Mouse (Mus musculus) embryonic facial prominence, embryonic 15.5 days (tissue): Measurements from ENCODE around the gene Chuk. TPM values are rescaled to one million over a fixed set of nuclear protein-coding genes. Genes with fewer than 3 reads are reported as not detected.

Experiments
- ATAC-seq: fragments of 200-750 bp; cut with Nextera tagmentation; 2 replicates; pipeline ENCODE4 v1.8.0; 2017; ENCODE audit warnings: low read depth, moderate TSS enrichment; ENCODE audit not compliant: insufficient number of reproducible peaks, low FRiP score, low TSS enrichment
- H3K27ac ChIP-seq: fragments of 300-500 bp; sonication (generic); replicated peaks from 2 replicates; pipeline ENCODE4 v1.5.1; 2015; ENCODE audit warnings: mild to moderate bottlenecking, inconsistent platforms
- H3K27me3 ChIP-seq: fragments of 300-500 bp; sonication (generic); 2 replicates; pipeline ENCODE4 v1.6.1; 2015; ENCODE audit warnings: inconsistent platforms
- H3K36me3 ChIP-seq: fragments of 300-500 bp; sonication (generic); 2 replicates; pipeline ENCODE4 v1.6.1; 2015; ENCODE audit warnings: mild to moderate bottlenecking, inconsistent platforms
- H3K4me1 ChIP-seq: fragments of 300-500 bp; sonication (generic); 2 replicates; pipeline ENCODE4 v1.6.1; 2015; ENCODE audit warnings: inconsistent platforms
- H3K4me2 ChIP-seq: fragments of 300-500 bp; sonication (generic); replicated peaks from 2 replicates; pipeline ENCODE4 v1.6.1; 2015; ENCODE audit warnings: mild to moderate bottlenecking, inconsistent platforms
- H3K4me3 ChIP-seq: fragments of 300-500 bp; sonication (generic); replicated peaks from 2 replicates; pipeline ENCODE4 v1.5.1; 2015; ENCODE audit warnings: mild to moderate bottlenecking, inconsistent platforms
- H3K9ac ChIP-seq: fragments of 300-500 bp; sonication (generic); 2 replicates; pipeline ENCODE4 v1.6.1; 2015; ENCODE audit warnings: inconsistent platforms
- H3K9me3 ChIP-seq: fragments of 300-500 bp; sonication (generic); replicated peaks from 2 replicates; pipeline ENCODE4 v1.6.1; 2016; ENCODE audit warnings: inconsistent platforms
- WGBS: fragments of 180-500 bp; shearing (Covaris S2); methylation state at CpG from one replicate; pipeline ENCODE4 v1.1.7; 2015; 5-methylcytosine and 5-hydroxymethylcytosine counted together
- polyA plus RNA-seq: library from polyadenylated mRNA; unstranded; fragments of >200 nt; fragmentation: Nextera tagmentation; extraction: Ambion mirVana; gene quantifications from 2 replicates; pipeline ENCODE4 v1.2.1, GENCODE M21; 2015

Gene Chuk
- polyA plus RNA-seq, 1 experiment from 2014 or later = 41.5 TPM

DNA sequence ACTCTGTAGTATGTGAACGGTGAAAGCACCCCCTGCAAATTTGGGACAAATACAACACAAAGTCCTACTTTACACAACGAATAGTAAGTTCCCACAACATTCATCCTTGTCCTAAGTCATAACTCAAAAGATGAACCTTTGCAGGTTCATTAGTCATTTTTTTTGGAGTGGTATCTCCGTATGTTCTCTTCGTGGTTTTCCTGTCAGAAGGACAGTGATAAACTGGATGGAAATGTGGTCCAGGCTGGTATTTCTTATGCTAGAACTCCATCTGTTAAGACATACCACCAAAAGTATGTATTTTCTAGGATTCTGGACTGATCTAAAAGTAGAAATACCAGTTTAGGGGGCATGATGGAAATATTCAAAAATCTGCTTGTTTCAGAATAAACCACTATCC, 39.0 kb downstream of the Chuk start:
- Histone ChIP-seq H3K4me1 (peaks cover 18% of the 10 kb centered on the region), H3K9ac (0 out of 2 replicates have a peak overlapping the region, but pooled peaks have one; percentile 77), H3K27me3 (no peaks in the 10 kb centered on the region), H3K27ac (no peak overlapping the region), H3K4me2 (peak overlapping the region; percentile 77), H3K9me3 (no peaks in the 10 kb centered on the region), H3K36me3 (peaks cover 11% of the 10 kb centered on the region; the same call in 1 of the 2 replicates), H3K4me3 (peak overlapping the region; percentile 78)
- WGBS = 77% methylated on average over 4 of the region's 4 CpGs
- no peak for ATAC-seq

- Histone ChIP-seq H3K27ac (no peak overlapping the region), H3K4me3 (no peak overlapping the region), H3K36me3 (peaks cover 12% of the 10 kb centered on the region), H3K4me2 (0 out of 2 replicates have a peak overlapping the region, but pooled peaks have one; percentile 3), H3K9me3 (no peaks in the 10 kb centered on the region), H3K27me3 (no peaks in the 10 kb centered on the region), H3K4me1 (peaks cover 18% of the 10 kb centered on the region), H3K9ac (no peak overlapping the region)
- ATAC-seq = no peak
- 62% methylated on average over 9 of the region's 9 CpGs for WGBS
These were observed 39.8 kb downstream of the Chuk start for GRCm38 (mm10) chr19:44067323-44068049.

- no peak for ATAC-seq
- Histone ChIP-seq H3K4me3 (no peak overlapping the region), H3K9ac (no peak overlapping the region), H3K27ac (no peak overlapping the region), H3K9me3 (no peaks in the 10 kb centered on the region), H3K27me3 (no peaks in the 10 kb centered on the region), H3K36me3 (peaks cover 23% of the 10 kb centered on the region), H3K4me1 (peaks cover 7% of the 10 kb centered on the region; the same call in 1 of the 2 replicates), H3K4me2 (no peak overlapping the region)
- 97% methylated on average over 2 of the region's 2 CpGs for WGBS
These were observed 42.5 kb downstream of the Chuk start for GRCm38 (mm10) chr19:44064734-44065133.

GRCm38 (mm10) chr19:44063773-44064172, 43.5 kb downstream of the Chuk start:
- Histone ChIP-seq H3K4me1 (0 out of 2 replicates have a peak, but pooled peaks cover 4% of the 10 kb centered on the region), H3K4me3 (no peak overlapping the region), H3K4me2 (no peak overlapping the region), H3K9ac (no peak overlapping the region), H3K27ac (no peak overlapping the region), H3K27me3 (no peaks in the 10 kb centered on the region), H3K36me3 (peaks cover 23% of the 10 kb centered on the region), H3K9me3 (no peaks in the 10 kb centered on the region)
- 88% methylated on average over 7 of the region's 7 CpGs for WGBS
- ATAC-seq = no peak

- no peak overlapping the region for H3K27ac ChIP-seq
- H3K27me3 ChIP-seq = no peaks in the 10 kb centered on the region
- no peak overlapping the region for H3K4me2 ChIP-seq
- H3K4me1 ChIP-seq = no peaks in the 10 kb centered on the region
- no peaks in the 10 kb centered on the region for H3K9me3 ChIP-seq
- no peak overlapping the region for H3K4me3 ChIP-seq
- H3K9ac ChIP-seq = no peak overlapping the region
- 86% methylated on average over 3 of the region's 3 CpGs for WGBS
- no peak for ATAC-seq
- H3K36me3 ChIP-seq = peaks cover 39% of the 10 kb centered on the region
These were observed 47.1 kb downstream of the Chuk start for GRCm38 (mm10) chr19:44060226-44060625.

- H3K36me3 ChIP-seq = peaks cover 16% of the 10 kb centered on the region
- no peak overlapping the region for H3K4me3 ChIP-seq
- H3K4me2 ChIP-seq = no peak overlapping the region
- no peaks in the 10 kb centered on the region for H3K27me3 ChIP-seq
- no peak overlapping the region for H3K9ac ChIP-seq
- no peaks in the 10 kb centered on the region for H3K4me1 ChIP-seq
- 81% methylated on average over 4 of the region's 4 CpGs for WGBS
- no peaks in the 10 kb centered on the region for H3K9me3 ChIP-seq
- H3K27ac ChIP-seq = no peak overlapping the region
- ATAC-seq = no peak
These were observed 52.0 kb downstream of the Chuk start for GRCm38 (mm10) chr19:44055173-44055826.

- Histone ChIP-seq H3K4me2 (no peak overlapping the region), H3K4me3 (no peak overlapping the region), H3K36me3 (peaks cover 23% of the 10 kb centered on the region), H3K27ac (no peak overlapping the region), H3K27me3 (no peaks in the 10 kb centered on the region), H3K9ac (no peak overlapping the region), H3K9me3 (no peaks in the 10 kb centered on the region), H3K4me1 (no peaks in the 10 kb centered on the region)
- ATAC-seq = no peak
- WGBS = 77% methylated on average over 4 of the region's 4 CpGs
These were observed 56.9 kb downstream of the Chuk start for GRCm38 (mm10) chr19:44050388-44050787.

- Histone ChIP-seq H3K9me3 (no peaks in the 10 kb centered on the region), H3K27me3 (no peaks in the 10 kb centered on the region), H3K4me1 (no peaks in the 10 kb centered on the region), H3K9ac (no peak overlapping the region), H3K36me3 (peaks cover 25% of the 10 kb centered on the region), H3K27ac (no peak overlapping the region), H3K4me2 (no peak overlapping the region), H3K4me3 (no peak overlapping the region)
- no peak for ATAC-seq
- WGBS = 59% methylated on average over 3 of the region's 3 CpGs
These were observed 58.0 kb downstream of the Chuk start for GRCm38 (mm10) chr19:44049282-44049681.

DNA sequence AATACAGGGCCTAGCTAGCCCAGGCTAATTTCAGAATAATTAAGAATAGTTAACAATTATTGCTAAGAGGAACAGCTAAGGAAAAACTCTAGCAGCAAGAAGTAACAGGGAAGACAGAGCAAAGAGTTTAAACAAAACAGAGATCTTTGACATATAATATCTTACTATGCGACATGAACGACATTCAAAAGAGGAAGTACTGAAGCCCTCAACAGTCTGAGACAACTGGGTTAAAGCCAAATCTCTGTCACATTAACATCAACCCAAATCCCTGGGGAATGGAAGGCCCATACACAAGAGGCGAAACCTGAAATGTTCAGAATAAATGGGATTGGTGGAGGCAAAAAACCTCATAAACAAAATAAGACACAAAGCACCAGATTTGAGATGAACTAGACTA, 61.4 kb downstream of the Chuk start:
- Histone ChIP-seq H3K9me3 (no peaks in the 10 kb centered on the region), H3K4me3 (no peak overlapping the region), H3K9ac (no peak overlapping the region), H3K27me3 (no peaks in the 10 kb centered on the region), H3K27ac (no peak overlapping the region), H3K4me1 (no peaks in the 10 kb centered on the region), H3K4me2 (no peak overlapping the region), H3K36me3 (peaks cover 25% of the 10 kb centered on the region)
- 72% methylated on average over 3 of the region's 3 CpGs for WGBS
- ATAC-seq = no peak

- WGBS = 74% methylated on average over 5 of the region's 5 CpGs
- H3K4me3 ChIP-seq = no peak overlapping the region
- H3K27me3 ChIP-seq = no peaks in the 10 kb centered on the region
- no peak overlapping the region for H3K4me2 ChIP-seq
- H3K36me3 ChIP-seq = peaks cover 36% of the 10 kb centered on the region
- no peaks in the 10 kb centered on the region for H3K4me1 ChIP-seq
- no peak overlapping the region for H3K9ac ChIP-seq
- H3K9me3 ChIP-seq = no peaks in the 10 kb centered on the region
- no peak overlapping the region for H3K27ac ChIP-seq
- no peak for ATAC-seq
These were observed 65.2 kb downstream of the Chuk start for GRCm38 (mm10) chr19:44042121-44042520.

DNA sequence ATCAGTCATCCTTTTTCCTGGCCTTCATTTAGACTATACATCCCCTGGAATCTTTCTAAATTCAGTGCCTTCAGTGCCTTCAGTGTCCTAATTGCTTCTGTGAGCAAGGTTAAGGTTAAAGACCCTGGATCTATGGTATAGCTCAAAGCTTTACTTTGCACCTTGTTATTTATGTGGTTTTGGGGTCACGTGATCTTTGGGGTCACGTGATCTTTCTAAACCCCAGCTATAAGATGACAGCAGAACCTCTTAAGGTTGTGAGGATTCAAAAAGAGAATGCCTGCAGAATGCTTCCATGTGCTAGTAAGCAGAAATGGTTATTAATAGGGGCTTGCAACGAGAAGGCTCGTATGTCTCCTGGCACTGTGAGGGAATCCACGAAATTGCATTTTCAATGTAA, 73.9 kb downstream of the Chuk start:
- Histone ChIP-seq H3K27me3 (no peaks in the 10 kb centered on the region), H3K9ac (no peak overlapping the region), H3K9me3 (no peaks in the 10 kb centered on the region), H3K27ac (no peak overlapping the region), H3K36me3 (peaks cover 34% of the 10 kb centered on the region), H3K4me2 (no peak overlapping the region), H3K4me3 (no peak overlapping the region), H3K4me1 (no peaks in the 10 kb centered on the region)
- no peak for ATAC-seq
- WGBS = 84% methylated on average over 5 of the region's 5 CpGs
